Mouse (Mus musculus): ENCODE results near the gene Vmn1r17. TPM values are rescaled to one million over a fixed set of nuclear protein-coding genes. Genes with fewer than 3 reads are reported as not detected.

The Vmn1r17 gene
- not detected in 2 replicates for polyA plus RNA-seq (2012; rRNA removed)

GRCm38 (mm10) chr6:57363627-57364026 is at the start of gene Vmn1r17:
TSS of gene Vmn1r17 (minus strand) at chr6:57363727.

GRCm38 (mm10) chr6:57403480-57403879 is 40.0 kb upstream of the Vmn1r17 start, which contains the start of gene Vmn1r19:
TSS of gene Vmn1r19 (plus strand) at chr6:57403780.

GRCm38 (mm10) chr6:57395683-57396082 is 32.2 kb upstream of the Vmn1r17 start, which contains the start of gene Vmn1r18:
TSS of gene Vmn1r18 (minus strand) at chr6:57395783.

GRCm38 (mm10) chr6:57329394-57329793 is 34.1 kb downstream of the Vmn1r17 start, which contains the start of gene Vmn1r16:
TSS of gene Vmn1r16 (minus strand) at chr6:57329494.

Other genes starting within 250 kb of the Vmn1r17 start
- not detected in 2 replicates for gene Vmn1r11, start 230.3 kb downstream of the Vmn1r17 start, polyA plus RNA-seq (2012; rRNA removed)
- not detected in 2 replicates for gene Vmn1r12, start 206.8 kb downstream of the Vmn1r17 start, polyA plus RNA-seq (2012; rRNA removed)
- gene Vmn1r13, start 160.4 kb downstream of the Vmn1r17 start, polyA plus RNA-seq (2012; rRNA removed) = not detected in 2 replicates
- gene Vmn1r14, start 132.0 kb downstream of the Vmn1r17 start, polyA plus RNA-seq (2012; rRNA removed) = not detected in 2 replicates
- gene Vmn1r15, start 105.8 kb downstream of the Vmn1r17 start, polyA plus RNA-seq (2012; rRNA removed) = not detected in 2 replicates
- gene Vmn1r16, start 34.2 kb downstream of the Vmn1r17 start, polyA plus RNA-seq (2012; rRNA removed) = not detected in 2 replicates
- gene Vmn1r18, start 32.1 kb upstream of the Vmn1r17 start, polyA plus RNA-seq (2012; rRNA removed) = not detected in 2 replicates
- not detected in 2 replicates for gene Vmn1r19, start 40.1 kb upstream of the Vmn1r17 start, polyA plus RNA-seq (2012; rRNA removed)
- not detected in 2 replicates for gene Vmn1r20, start 65.2 kb upstream of the Vmn1r17 start, polyA plus RNA-seq (2012; rRNA removed)
- 1.4 and 1.7 TPM in 2 replicates for gene Ppm1k, start 171.7 kb upstream of the Vmn1r17 start, polyA plus RNA-seq (2012; rRNA removed)
- gene Herc6, start 217.3 kb upstream of the Vmn1r17 start, polyA plus RNA-seq (2012; rRNA removed) = 10.3 and 15.9 TPM in 2 replicates

Data from ovary, adult 2 months (tissue).